Comparison of ENCODE assay signal across 12 mouse cellular contexts in the genomic region with DNA sequence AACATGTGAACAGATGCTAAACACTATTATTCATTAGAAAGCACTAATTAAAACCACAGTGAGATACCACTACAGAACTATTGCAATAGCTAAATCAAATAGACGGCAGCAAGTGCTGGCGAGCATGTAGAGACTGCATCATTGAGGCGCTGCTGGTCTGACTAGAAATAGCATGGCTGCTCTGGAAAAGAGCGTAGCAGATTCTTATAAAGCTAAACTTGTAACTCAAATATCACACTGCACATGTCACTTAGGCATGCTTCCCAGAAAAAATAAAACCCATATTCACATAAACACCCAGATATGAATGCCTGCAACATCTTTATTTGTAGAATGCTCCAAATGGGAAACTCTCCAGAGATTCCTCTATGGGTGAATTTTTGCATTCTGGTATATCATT.
"Had no signal": no experiment of that assay in that cellular context is flagged by ENCODE, and none has a peak within 500 bp of the region (broad histone marks: within the 10 kb centered on the region; RNA-seq: fewer than 3 reads in every experiment).

No protein-coding gene starts in this region.

- H3K4me3 ChIP-seq: limb, embryonic 10.5 days; liver, embryonic 15.5 days; myocyte; neural tube, embryonic 15.5 days had no signal

- DNase-seq: kidney, adult 18-20 months; lung, adult 2 months; lung, postnatal 36 days; midbrain, embryonic 14.5 days; right cerebral cortex, adult 18-20 months; thymus, postnatal 14 days had no signal

- H3K27me3 ChIP-seq: liver, embryonic 15.5 days; neural tube, embryonic 15.5 days had no signal

- H3K4me1 ChIP-seq: limb, embryonic 10.5 days; liver, embryonic 15.5 days; neural tube, embryonic 15.5 days had no signal

- H3K4me2 ChIP-seq: liver, embryonic 11.5 days; liver, embryonic 15.5 days; neural tube, embryonic 15.5 days had no signal

- H3K36me3 ChIP-seq: limb, embryonic 10.5 days; liver, embryonic 15.5 days; neural tube, embryonic 15.5 days had no signal

- H3K27ac ChIP-seq: limb, embryonic 10.5 days; liver, embryonic 15.5 days; neural tube, embryonic 15.5 days had no signal

- ATAC-seq: lung, postnatal 0 days had no signal

- H3K9me3 ChIP-seq: limb, embryonic 10.5 days; liver, embryonic 15.5 days; neural tube, embryonic 15.5 days had no signal

- H3K9ac ChIP-seq: liver, embryonic 15.5 days; neural tube, embryonic 15.5 days had no signal
